Mouse (Mus musculus) left cerebral cortex, adult 2 months (tissue): ENCODE data around the gene Cel. TPM values are rescaled to one million over a fixed set of nuclear protein-coding genes. Genes with fewer than 3 reads are reported as not detected.

Experiments
- DNase-seq, 2 experiments: peaks; one replicate each; pipeline ENCODE4 v3.0.0; 2021 to 2022; ENCODE audit warnings: low spot score in 2 of 2, mixed read lengths in 1 of 2; ENCODE audit errors: extremely low spot score in 1 of 2
- H3K27ac ChIP-seq: fragments of 200-600 bp; 2 replicates; pipeline ENCODE4 v1.8.1; 2022
- H3K4me3 ChIP-seq: fragments of 200-600 bp; 2 replicates; pipeline ENCODE4 v1.8.1; 2022
- CTCF ChIP-seq: fragments of 200-600 bp; IDR thresholded peaks from 2 replicates; pipeline ENCODE4 v1.8.1; 2022; ENCODE audit warnings: antibody characterized with exemption, mild to moderate bottlenecking, moderate library complexity
- intact Hi-C: fragments of 180-260 bp; cut with DNase I; formaldehyde crosslinking; loops from one replicate; pipeline ENCODE4 v1.15.1; 2025
- total RNA-seq, 2 experiments: library from RNA; stranded (reverse); gene quantifications; 2 replicates each; pipeline ENCODE4 v1.2.3; 2021

Cel gene
- total RNA-seq, 2 experiments from 2014 or later = not detected

GRCm38 (mm10) chr2:28535263-28535540 lies 28.0 kb downstream of the Cel start:
- Histone ChIP-seq H3K4me3 (peak overlapping the region; percentile 85), H3K27ac (peak overlapping the region; percentile 95)
- no peak for TF ChIP-seq CTCF
- no peak for DNase-seq
- intact Hi-C loops = no loop called here

DNA sequence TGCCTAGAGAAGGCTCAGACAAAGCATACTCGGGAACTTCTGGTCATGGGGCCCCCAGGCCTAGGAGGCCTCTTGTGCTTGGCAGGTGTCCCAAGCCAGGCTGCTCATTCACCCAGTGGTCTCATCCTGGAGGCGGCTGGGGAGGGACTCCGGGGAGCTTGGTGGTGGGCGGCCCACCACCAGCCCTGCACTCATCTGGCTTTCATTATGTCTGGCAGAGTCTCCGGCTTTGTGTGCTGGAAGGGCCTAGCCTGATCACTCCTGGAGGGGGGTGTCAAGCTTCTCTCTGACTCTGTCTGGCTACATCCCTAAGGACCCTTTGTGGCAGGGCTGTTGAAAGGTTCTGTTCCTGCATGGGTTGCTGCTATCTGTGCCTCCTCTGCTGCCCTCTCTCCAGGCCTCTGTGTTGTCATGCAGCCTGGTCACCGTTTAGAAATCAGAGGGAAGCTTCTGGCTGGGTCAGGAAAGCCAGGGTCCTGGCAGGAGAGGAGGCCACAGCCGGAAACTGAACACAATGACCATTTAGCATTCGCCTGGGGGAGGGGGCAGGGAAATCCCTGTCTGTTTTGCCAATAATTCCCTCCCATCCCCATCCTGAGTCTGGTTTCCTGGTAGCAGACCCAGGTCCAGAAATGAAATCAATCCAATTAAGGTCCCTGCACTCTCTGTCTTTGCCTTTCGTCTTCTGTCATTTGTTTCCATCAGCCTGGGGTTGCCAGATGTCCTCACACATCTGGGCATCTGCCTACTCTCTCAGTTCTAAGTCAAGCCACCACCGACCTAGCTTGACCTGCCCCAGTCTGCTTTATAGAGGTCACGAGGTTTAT lies 28.6 kb downstream of the Cel start:
- TF ChIP-seq CTCF = no peak
- DNase-seq = no peak
- intact Hi-C loops = no loop called here
- Histone ChIP-seq H3K4me3 (peak overlapping the region; percentile 85), H3K27ac (peak overlapping the region; percentile 95)

DNA sequence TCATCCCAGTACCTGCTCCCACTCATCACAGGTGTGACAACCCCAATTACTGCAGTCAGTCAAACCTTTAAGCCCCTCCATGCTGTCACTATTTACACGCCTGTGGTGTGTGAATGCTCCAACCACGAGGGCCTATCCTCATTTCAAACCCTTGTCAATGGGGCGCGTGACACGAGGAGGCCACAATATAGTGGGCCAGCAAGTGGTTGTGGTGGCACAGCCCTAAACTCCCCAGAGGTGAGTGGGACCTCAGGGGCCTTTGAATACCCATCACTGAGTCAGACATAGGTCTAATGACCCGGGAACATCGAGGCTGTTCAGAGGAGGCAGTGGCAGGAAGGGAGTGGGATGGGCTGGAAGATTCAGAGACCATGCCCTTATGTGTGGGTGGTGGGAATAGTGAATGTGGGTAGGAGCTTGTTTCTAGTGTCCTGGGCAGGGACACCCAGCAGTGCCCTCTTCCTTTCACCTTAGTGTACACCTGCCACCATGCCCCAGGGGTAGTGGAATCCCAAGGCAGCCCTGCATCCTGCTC lies 29.2 kb downstream of the Cel start:
- H3K27ac ChIP-seq = peak overlapping the region; percentile 95
- no peak for TF ChIP-seq CTCF
- intact Hi-C loops = loop anchor here (1.0 kb wide), 1 partner anchor 11 kb away; no protein-coding TSS in a partner anchor
- no peak for DNase-seq
- peak overlapping the region; percentile 85 for H3K4me3 ChIP-seq

DNA sequence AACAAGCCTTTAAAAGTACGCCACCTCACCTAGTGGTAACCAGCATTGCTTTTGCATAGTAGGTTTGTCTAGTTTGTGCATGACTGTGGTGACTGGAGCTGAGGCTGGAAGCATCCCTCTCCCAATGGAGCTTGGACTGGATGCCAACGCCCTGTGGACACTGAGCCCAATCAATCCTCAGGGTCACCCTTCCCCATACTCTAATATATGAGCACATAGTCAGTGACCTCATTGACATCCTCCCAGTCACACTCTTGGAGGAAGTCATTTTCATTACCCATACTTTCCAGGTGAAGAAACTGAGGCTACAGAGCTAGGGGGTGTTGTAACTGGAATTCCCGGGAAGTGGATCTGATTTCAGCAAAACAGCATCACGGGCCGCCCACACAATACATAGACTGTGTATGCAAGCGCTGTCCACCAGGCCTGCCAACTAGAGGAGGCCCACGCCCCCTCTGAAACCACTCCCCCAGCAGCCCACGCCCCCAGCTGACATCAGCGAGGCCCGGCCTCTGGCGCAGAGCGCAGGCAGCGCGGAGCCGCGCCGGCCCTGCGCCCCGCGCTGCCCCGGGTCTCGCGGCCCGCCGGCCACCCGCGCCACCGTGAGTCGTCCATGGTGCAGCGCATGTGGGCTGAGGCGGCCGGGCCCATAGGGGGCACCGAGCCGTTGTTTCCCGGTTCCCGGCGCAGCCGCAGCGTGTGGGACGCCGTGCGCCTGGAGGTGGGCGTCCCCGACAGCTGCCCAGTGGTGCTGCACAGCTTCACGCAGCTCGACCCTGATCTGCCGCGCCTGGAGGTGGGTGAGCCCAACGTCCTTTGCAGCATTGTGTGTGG lies 30.0 kb downstream of the Cel start:
- H3K27ac ChIP-seq = peak overlapping the region; percentile 95
- intact Hi-C loops = loop anchor here (1.0 kb wide), 1 partner anchor 10 kb away; no protein-coding TSS in a partner anchor
- peak; percentile 86 for DNase-seq
- TF ChIP-seq CTCF = peak; percentile 46
- peak overlapping the region; percentile 85 for H3K4me3 ChIP-seq

GRCm38 (mm10) chr2:28530311-28530710 lies 32.9 kb downstream of the Cel start:
- H3K27ac ChIP-seq = peak overlapping the region; percentile 24; the same call in 1 of the 2 replicates
- TF ChIP-seq CTCF = no peak
- no peak overlapping the region for H3K4me3 ChIP-seq
- intact Hi-C loops = no loop called here
- DNase-seq = no peak

DNA sequence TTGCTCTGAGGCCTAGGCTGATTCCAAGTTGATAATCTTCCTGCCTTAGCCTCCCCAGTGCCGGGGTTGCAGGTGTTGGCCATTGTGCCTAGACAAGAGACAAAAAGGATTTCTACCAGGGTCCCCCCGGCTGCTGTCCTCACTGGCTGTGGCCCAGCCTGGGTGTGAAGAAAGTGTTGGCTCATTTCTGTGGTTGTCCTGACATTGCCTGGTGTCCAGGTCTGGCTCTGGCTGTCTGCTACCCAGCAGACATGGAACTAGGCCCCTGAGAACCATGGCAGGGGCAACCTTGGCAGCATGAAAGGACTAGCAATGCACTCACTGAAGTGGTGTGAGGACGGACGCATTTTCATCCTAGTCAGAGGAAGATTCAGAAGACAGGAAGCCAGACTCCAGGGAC lies 33.3 kb downstream of the Cel start:
- DNase-seq = no peak
- TF ChIP-seq CTCF = no peak
- intact Hi-C loops = no loop called here
- Histone ChIP-seq H3K4me3 (no peak overlapping the region), H3K27ac (peak overlapping the region; percentile 24; the same call in 1 of the 2 replicates)

- no peak overlapping the region for H3K27ac ChIP-seq
- intact Hi-C loops = no loop called here
- H3K4me3 ChIP-seq = no peak overlapping the region
- no peak for DNase-seq
- TF ChIP-seq CTCF = no peak
Observed at GRCm38 (mm10) chr2:28528354-28528730, 34.9 kb downstream of the Cel start.

GRCm38 (mm10) chr2:28527436-28528353 lies 35.5 kb downstream of the Cel start:
- no peak for TF ChIP-seq CTCF
- H3K4me3 ChIP-seq = no peak overlapping the region
- DNase-seq = no peak
- intact Hi-C loops = no loop called here
- no peak overlapping the region for H3K27ac ChIP-seq

DNA sequence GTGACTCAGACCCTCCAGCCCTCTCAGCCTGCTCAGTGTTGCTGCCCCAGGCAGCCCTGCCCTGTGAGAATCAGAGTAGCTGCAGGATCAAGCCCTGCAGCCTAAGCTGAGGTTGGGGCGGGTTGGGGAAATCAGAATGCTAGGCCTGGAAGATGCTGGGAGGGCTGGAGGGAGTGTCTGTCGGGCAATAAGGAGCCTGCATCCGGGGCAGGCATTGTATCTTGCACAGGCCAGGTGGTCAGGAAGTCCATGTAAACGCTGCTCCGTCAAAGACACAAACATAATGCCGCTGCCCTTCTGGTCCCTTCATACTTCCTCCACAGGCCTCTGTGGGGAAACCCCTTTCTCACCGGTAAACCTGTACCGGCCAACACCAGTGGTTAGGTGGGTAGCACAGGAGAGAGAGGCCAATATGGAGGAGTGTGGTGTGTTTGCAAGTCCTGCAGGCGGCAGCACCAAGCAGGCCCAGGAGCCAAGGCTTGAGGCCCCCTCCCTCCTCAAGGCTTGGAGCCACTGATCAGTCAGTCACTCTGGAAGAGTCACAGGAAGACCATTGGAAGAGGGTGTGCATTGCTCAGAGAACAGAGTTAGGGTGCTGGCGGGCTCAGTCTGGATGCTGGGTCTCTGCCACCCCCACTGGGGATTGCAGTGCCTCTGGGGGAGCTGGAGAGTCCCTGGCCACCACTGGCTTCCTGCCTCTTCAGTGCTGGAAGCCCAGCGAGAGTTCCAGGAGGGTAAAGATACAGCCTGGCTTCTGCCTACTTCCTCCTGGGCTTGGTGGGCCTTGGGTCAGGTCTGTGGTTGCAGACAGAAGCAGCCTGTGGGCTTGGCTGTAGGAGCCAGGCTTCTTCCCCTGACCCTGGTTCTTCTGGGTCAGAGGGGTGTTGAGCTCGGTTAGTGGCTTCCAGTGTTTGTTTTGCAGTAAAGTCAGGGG lies 37.0 kb downstream of the Cel start:
- peak overlapping the region; percentile 85 for H3K27ac ChIP-seq
- DNase-seq = peak in 1 of 2 experiments; percentile 14
- intact Hi-C loops = no loop called here
- no peak overlapping the region for H3K4me3 ChIP-seq
- peak; percentile 37 for TF ChIP-seq CTCF

DNA sequence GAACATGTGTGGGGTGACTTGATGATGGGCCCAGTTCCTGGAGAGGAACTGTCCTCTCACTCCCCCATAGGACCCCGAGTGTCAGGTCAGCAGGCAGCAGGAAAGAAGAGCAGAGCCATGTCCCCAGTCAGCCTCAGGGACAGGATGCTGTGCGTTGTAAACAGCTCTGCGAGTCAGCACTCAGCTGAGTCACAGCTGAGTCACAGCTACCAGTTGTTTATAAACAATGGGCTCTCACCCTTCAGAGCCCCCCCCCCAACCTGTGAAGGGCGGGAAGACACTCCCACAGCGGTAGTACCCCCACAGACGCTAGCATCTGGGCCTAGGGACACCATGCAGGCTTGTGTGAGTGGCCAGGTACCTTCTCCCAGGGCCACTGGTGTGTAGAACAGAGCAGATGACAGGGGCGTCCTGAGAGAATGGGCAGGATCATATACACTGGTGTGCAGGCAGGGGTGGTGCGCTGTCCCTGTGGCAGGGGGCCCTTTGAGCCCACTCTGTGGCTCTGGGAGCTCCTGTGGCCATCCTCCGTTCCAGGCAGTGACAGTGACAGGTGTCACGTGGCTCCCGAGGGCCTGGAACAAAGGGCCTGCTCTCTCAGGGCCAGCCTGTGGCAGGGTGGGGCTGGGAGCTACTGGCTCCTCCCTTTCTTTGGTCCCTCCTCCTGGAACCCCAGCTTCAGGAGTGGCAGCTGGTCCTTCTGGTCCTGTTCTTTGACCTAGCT lies 37.8 kb downstream of the Cel start:
- no peak for TF ChIP-seq CTCF
- DNase-seq = peak; percentile 28 to 58
- intact Hi-C loops = no loop called here
- Histone ChIP-seq H3K27ac (peak overlapping the region; percentile 85), H3K4me3 (no peak overlapping the region)
